Mouse (Mus musculus) C2C12 (cell line): ENCODE measurements around the gene Cep162.

Experiments used
- CEBPB ChIP-seq: IDR thresholded peaks from one replicate; pipeline ENCODE4 v1.6.1; 2011; ENCODE audit warnings: low read depth, mild to moderate bottlenecking, control low read depth, moderate library complexity
- CTCF ChIP-seq: IDR thresholded peaks from one replicate; pipeline ENCODE4 v1.5.1; 2011; ENCODE audit not compliant: control insufficient read depth, insufficient read depth, insufficient read length
- FOSL1 ChIP-seq: IDR thresholded peaks from one replicate; pipeline ENCODE4 v1.8.0; 2011; ENCODE audit warnings: mild to moderate bottlenecking, low read length; ENCODE audit not compliant: poor library complexity, insufficient read depth, severe bottlenecking
- MAX ChIP-seq: IDR thresholded peaks from one replicate; pipeline ENCODE4 v1.6.1; 2011; ENCODE audit warnings: mild to moderate bottlenecking, control low read depth
- MYOD1 ChIP-seq: IDR thresholded peaks from one replicate; pipeline ENCODE4 v1.6.1; 2011; ENCODE audit warnings: low read depth; ENCODE audit not compliant: control insufficient read depth, insufficient read length
- MYOG ChIP-seq: IDR thresholded peaks from one replicate; pipeline ENCODE4 v1.6.1; 2011; ENCODE audit not compliant: control insufficient read depth, insufficient read length; ENCODE audit errors: extremely low read depth
- USF1 ChIP-seq: IDR thresholded peaks from one replicate; pipeline ENCODE4 v1.6.1; 2011; ENCODE audit warnings: low read depth, mild to moderate bottlenecking, control low read depth, moderate library complexity

- TF ChIP-seq CTCF: no peak
- TF ChIP-seq FOSL1: no peak
- TF ChIP-seq CEBPB: no peak
- TF ChIP-seq MAX: no peak
- TF ChIP-seq USF1: no peak
- TF ChIP-seq MYOD1: no peak
- no peak for TF ChIP-seq MYOG
These were observed 52.9 kb downstream of the Cep162 start for GRCm38 (mm10) chr9:87202431-87202830.
